Mouse (Mus musculus) lung, embryonic 16.5 days (tissue): Measurements from ENCODE around the gene Spred2. TPM values are rescaled to one million over a fixed set of nuclear protein-coding genes. Genes with fewer than 3 reads are reported as not detected.

Experiments used
- ATAC-seq: fragments of 200-750 bp; cut with Nextera tagmentation; 2 replicates; pipeline ENCODE4 v1.8.0; 2017; ENCODE audit warnings: low read depth, mild to moderate bottlenecking, moderate library complexity
- H3K27ac ChIP-seq: fragments of 300-500 bp; sonication (generic); 2 replicates; pipeline ENCODE4 v1.5.1; 2014; ENCODE audit warnings: mild to moderate bottlenecking, control low read depth, low read length
- H3K27me3 ChIP-seq: fragments of 300-500 bp; sonication (generic); 2 replicates; pipeline ENCODE4 v1.6.1; 2014; ENCODE audit warnings: low read depth, low read length, mixed read lengths; ENCODE audit not compliant: control insufficient read depth, insufficient read depth
- H3K36me3 ChIP-seq: fragments of 300-500 bp; sonication (generic); 2 replicates; pipeline ENCODE4 v1.6.1; 2014; ENCODE audit warnings: low read length; ENCODE audit not compliant: control insufficient read depth, insufficient read depth
- H3K4me1 ChIP-seq: fragments of 300-500 bp; sonication (generic); replicated peaks from 2 replicates; pipeline ENCODE4 v1.6.1; 2014; ENCODE audit warnings: low read length, mixed read lengths; ENCODE audit not compliant: control insufficient read depth, insufficient read depth
- H3K4me2 ChIP-seq: fragments of 300-500 bp; sonication (generic); 2 replicates; pipeline ENCODE4 v1.6.1; 2014; ENCODE audit warnings: low read depth, low read length, control low read depth
- H3K4me3 ChIP-seq: fragments of 300-500 bp; sonication (generic); 2 replicates; pipeline ENCODE4 v1.5.1; 2014; ENCODE audit warnings: mild to moderate bottlenecking, low read length, control low read depth
- H3K9ac ChIP-seq: fragments of 300-500 bp; sonication (generic); 2 replicates; pipeline ENCODE4 v1.6.1; 2014; ENCODE audit warnings: low read length, control low read depth
- H3K9me3 ChIP-seq: fragments of 300-500 bp; sonication (generic); 2 replicates; pipeline ENCODE4 v1.6.1; 2016; ENCODE audit warnings: low read length; ENCODE audit not compliant: control insufficient read depth
- WGBS: fragments of 180-500 bp; shearing (Covaris S2); extraction: QIAGEN DNeasy Blood & Tissue Kit; methylation state at CpG from one replicate; pipeline ENCODE4 v1.1.7; 2014; 5-methylcytosine and 5-hydroxymethylcytosine counted together
- polyA plus RNA-seq: library from polyadenylated mRNA; unstranded; fragments of >200 nt; fragmentation: Nextera tagmentation; extraction: Ambion mirVana; gene quantifications from 2 replicates; pipeline ENCODE4 v1.2.1, GENCODE M21; 2015

Spred2 gene
- polyA plus RNA-seq, 1 experiment from 2014 or later, result 5.7 TPM

GRCm38 (mm10) chr11:19932983-19933511, 8.9 kb downstream of the Spred2 start:
- 75% methylated on average over 14 of the region's 14 CpGs for WGBS
- Histone ChIP-seq H3K36me3 (no peaks in the 10 kb centered on the region), H3K27ac (no peak overlapping the region), H3K4me1 (peaks cover 15% of the 10 kb centered on the region; the same call in 1 of the 2 replicates), H3K27me3 (no peaks in the 10 kb centered on the region; the same call in 1 of the 2 replicates), H3K4me2 (no peak overlapping the region), H3K9me3 (no peaks in the 10 kb centered on the region), H3K4me3 (no peak overlapping the region), H3K9ac (no peak overlapping the region)
- no peak for ATAC-seq

GRCm38 (mm10) chr11:19935524-19936354, 11.6 kb downstream of the Spred2 start:
- no peaks in the 10 kb centered on the region for H3K36me3 ChIP-seq
- H3K27me3 ChIP-seq, result no peaks in the 10 kb centered on the region; the same call in 1 of the 2 replicates
- ATAC-seq, result no peak
- WGBS, result 32% methylated on average over 7 of the region's 7 CpGs
- no peak overlapping the region for H3K9ac ChIP-seq
- H3K4me1 ChIP-seq, result peaks cover 17% of the 10 kb centered on the region; the same call in 1 of the 2 replicates
- H3K4me3 ChIP-seq, result no peak overlapping the region
- H3K4me2 ChIP-seq, result no peak overlapping the region
- H3K9me3 ChIP-seq, result no peaks in the 10 kb centered on the region
- no peak overlapping the region for H3K27ac ChIP-seq

GRCm38 (mm10) chr11:19938456-19939004, 14.4 kb downstream of the Spred2 start:
- ATAC-seq, result no peak

GRCm38 (mm10) chr11:19939305-19939730, 15.1 kb downstream of the Spred2 start:
- Histone ChIP-seq H3K27ac (no peak overlapping the region), H3K4me2 (no peak overlapping the region), H3K9ac (no peak overlapping the region), H3K9me3 (no peaks in the 10 kb centered on the region), H3K27me3 (no peaks in the 10 kb centered on the region), H3K36me3 (no peaks in the 10 kb centered on the region), H3K4me1 (peaks cover 17% of the 10 kb centered on the region; the same call in 1 of the 2 replicates), H3K4me3 (no peak overlapping the region)
- ATAC-seq, result no peak
- WGBS, result 56% methylated on average over 5 of the region's 5 CpGs

More at GRCm38 (mm10) chr11:19938456-19939004, 14.4 kb downstream of the Spred2 start:
- peaks cover 17% of the 10 kb centered on the region; the same call in 1 of the 2 replicates for H3K4me1 ChIP-seq
- no peaks in the 10 kb centered on the region for H3K36me3 ChIP-seq
- no peak overlapping the region for H3K4me3 ChIP-seq
- H3K27me3 ChIP-seq, result no peaks in the 10 kb centered on the region
- no peaks in the 10 kb centered on the region for H3K9me3 ChIP-seq
- H3K4me2 ChIP-seq, result no peak overlapping the region
- no peak overlapping the region for H3K9ac ChIP-seq
- H3K27ac ChIP-seq, result no peak overlapping the region
- WGBS, result 94% methylated on average over 10 of the region's 10 CpGs

- Histone ChIP-seq H3K4me2 (no peak overlapping the region), H3K36me3 (no peaks in the 10 kb centered on the region), H3K9me3 (no peaks in the 10 kb centered on the region), H3K27ac (no peak overlapping the region), H3K4me1 (peaks cover 17% of the 10 kb centered on the region; the same call in 1 of the 2 replicates), H3K27me3 (no peaks in the 10 kb centered on the region), H3K9ac (no peak overlapping the region), H3K4me3 (no peak overlapping the region)
- ATAC-seq, result no peak
- WGBS, result 79% methylated on average over 8 of the region's 8 CpGs
Observed at GRCm38 (mm10) chr11:19939831-19940230, 15.7 kb downstream of the Spred2 start.

GRCm38 (mm10) chr11:19941156-19941777, 17.1 kb downstream of the Spred2 start:
- Histone ChIP-seq H3K4me2 (no peak overlapping the region), H3K27ac (no peak overlapping the region), H3K9ac (no peak overlapping the region), H3K36me3 (no peaks in the 10 kb centered on the region), H3K4me3 (no peak overlapping the region), H3K9me3 (no peaks in the 10 kb centered on the region), H3K4me1 (peaks cover 11% of the 10 kb centered on the region; the same call in 1 of the 2 replicates), H3K27me3 (no peaks in the 10 kb centered on the region)
- no peak for ATAC-seq
- 69% methylated on average over 12 of the region's 12 CpGs for WGBS

- no peak for ATAC-seq
Observed at GRCm38 (mm10) chr11:19941978-19942377, 17.8 kb downstream of the Spred2 start.

GRCm38 (mm10) chr11:19943753-19944152, 19.6 kb downstream of the Spred2 start:
- Histone ChIP-seq H3K4me1 (peaks cover 18% of the 10 kb centered on the region), H3K9me3 (no peaks in the 10 kb centered on the region), H3K36me3 (no peaks in the 10 kb centered on the region), H3K4me3 (no peak overlapping the region), H3K4me2 (no peak overlapping the region), H3K9ac (no peak overlapping the region), H3K27me3 (no peaks in the 10 kb centered on the region), H3K27ac (no peak overlapping the region)
- 88% methylated on average over 2 of the region's 2 CpGs for WGBS
- no peak for ATAC-seq

More at GRCm38 (mm10) chr11:19941978-19942377, 17.8 kb downstream of the Spred2 start:
- Histone ChIP-seq H3K9me3 (no peaks in the 10 kb centered on the region), H3K36me3 (no peaks in the 10 kb centered on the region), H3K4me1 (peaks cover 8% of the 10 kb centered on the region; the same call in 1 of the 2 replicates), H3K9ac (no peak overlapping the region), H3K4me3 (no peak overlapping the region), H3K27ac (no peak overlapping the region), H3K4me2 (no peak overlapping the region), H3K27me3 (no peaks in the 10 kb centered on the region)
- 75% methylated on average over 4 of the region's 4 CpGs for WGBS

GRCm38 (mm10) chr11:19944701-19945100, 20.5 kb downstream of the Spred2 start:
- Histone ChIP-seq H3K27ac (no peak overlapping the region), H3K36me3 (no peaks in the 10 kb centered on the region), H3K9me3 (no peaks in the 10 kb centered on the region), H3K4me3 (no peak overlapping the region), H3K27me3 (no peaks in the 10 kb centered on the region), H3K4me2 (no peak overlapping the region), H3K4me1 (peaks cover 14% of the 10 kb centered on the region), H3K9ac (no peak overlapping the region)
- ATAC-seq, result no peak
- WGBS, result 85% methylated on average over 6 of the region's 6 CpGs
